Mouse (Mus musculus): Measurements from ENCODE around the gene Rasgrp2.

GRCm38 (mm10) chr19:6446736-6447437 lies 47.7 kb downstream of the Rasgrp2 start:
- no peak for TF ChIP-seq GATA1 (IDR thresholded peaks at IDR 0.05; ENCODE audit: borderline replicate concordance, low read length)
- TF ChIP-seq FLI1 (IDR thresholded peaks at IDR 0.05; ENCODE audit: low read length): no peak

Data from megakaryocyte, embryonic 14.5 days (primary cell).